Mouse (Mus musculus) 416B (cell line): ENCODE measurements around the gene Lrsam1.
A peak's percentile ranks its signal among the peaks of the same experiment; 100 is the strongest.

ENCODE experiments used
- DNase-seq: peaks from one replicate; pipeline ENCODE4 v3.0.0; 2011; ENCODE audit warnings: low read depth

Lrsam1 gene

DNA sequence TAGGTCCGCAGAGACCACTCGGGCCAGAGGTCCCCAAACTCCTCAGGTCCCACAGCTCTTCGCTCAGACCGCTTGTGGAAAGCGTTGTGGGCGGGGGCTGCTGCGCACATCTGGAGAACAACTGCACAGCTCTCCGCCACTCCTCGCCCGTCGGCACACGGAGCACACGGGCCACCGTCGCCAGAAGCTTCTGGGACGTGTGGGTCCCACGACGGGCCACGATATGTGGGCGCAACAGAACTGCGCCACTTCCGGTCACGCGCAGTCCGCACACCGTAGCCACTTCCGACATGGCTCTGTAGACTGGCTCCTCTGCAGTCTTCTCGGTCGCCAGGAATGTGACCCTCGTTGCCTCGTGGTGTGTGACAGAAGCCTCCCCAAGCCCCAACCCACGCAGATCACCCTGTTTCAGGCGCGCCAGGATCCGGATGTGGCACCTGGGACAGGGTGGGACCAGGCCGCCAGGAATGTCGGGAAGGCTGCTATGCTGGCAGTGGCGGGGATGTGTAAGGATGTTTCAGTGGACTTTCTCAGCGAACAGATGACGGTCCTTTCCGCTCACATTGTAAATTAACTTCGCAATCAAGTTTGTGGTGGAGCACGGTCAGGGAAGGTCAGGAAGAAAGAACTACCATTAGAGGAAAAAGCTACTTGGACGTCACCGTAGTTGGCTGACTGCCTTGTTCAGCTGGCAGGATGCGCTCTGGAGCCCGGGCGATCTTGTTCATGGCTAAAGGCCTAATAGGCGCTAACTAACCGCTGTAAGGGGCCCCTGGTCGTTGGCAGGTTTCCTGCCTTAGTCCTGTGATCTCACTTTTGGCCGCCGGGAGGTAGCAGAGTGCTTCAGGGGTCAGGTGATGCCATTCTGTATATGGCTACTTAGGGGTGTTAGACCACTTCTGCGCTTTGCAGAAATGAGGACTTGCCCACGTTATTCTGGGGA is 5.5 kb upstream of the Lrsam1 start:
- DNase-seq = peak; percentile 94

DNA sequence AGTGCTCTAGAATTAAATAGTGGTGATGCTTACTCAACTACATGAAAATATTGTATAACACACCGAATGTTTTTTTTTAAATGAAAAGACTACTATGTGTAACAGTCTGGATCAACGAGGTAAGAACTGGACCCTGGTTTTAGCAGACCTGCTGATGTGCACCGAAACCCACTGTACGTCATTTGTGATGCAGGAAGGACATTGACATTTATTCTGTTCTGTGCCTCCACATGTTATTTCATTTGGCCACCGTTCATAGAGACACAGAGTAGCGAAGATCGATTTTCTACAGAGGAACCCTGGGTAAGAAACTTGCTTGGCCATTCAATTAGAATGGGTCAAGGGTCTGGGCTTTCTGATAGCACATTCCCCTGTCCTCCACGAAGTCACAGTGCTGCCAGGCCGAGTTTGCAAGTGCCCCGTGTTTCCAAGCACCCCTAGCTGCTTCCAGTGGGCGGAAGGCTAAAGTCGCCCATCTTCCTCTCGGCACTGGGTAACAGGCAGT is 4.8 kb upstream of the Lrsam1 start:
- DNase-seq = no peak

DNA sequence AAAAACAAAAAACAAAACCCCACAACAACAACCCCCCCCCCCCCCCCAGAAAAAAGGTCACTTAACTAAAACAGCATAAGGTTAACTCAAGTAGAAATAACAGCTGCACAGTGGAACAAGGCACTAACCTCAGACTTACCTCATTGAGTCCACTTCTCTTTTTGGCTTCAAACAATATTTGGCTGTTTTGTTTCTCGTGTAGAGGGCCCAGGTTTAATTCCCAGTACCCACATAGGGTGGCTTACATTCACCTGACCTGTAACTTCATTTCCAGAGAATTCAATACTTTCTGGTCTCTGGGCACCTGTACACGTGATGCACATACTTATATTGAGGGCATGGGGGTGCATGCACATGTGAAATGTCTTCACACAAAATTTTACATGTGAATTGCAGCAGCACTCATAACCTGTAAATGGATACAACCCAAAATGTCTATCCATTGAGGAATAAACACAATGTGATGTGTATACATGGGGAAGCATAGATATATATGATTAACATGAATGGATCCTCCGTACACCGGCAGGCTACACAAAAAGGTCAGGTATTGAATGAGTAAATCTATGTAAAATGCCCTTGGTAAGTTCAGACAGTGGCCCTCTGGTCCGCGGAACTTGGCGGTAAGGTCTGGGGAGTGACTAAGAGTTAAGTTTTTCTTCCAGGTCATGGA is 4.2 kb upstream of the Lrsam1 start:
- peak; percentile 76 for DNase-seq

DNA sequence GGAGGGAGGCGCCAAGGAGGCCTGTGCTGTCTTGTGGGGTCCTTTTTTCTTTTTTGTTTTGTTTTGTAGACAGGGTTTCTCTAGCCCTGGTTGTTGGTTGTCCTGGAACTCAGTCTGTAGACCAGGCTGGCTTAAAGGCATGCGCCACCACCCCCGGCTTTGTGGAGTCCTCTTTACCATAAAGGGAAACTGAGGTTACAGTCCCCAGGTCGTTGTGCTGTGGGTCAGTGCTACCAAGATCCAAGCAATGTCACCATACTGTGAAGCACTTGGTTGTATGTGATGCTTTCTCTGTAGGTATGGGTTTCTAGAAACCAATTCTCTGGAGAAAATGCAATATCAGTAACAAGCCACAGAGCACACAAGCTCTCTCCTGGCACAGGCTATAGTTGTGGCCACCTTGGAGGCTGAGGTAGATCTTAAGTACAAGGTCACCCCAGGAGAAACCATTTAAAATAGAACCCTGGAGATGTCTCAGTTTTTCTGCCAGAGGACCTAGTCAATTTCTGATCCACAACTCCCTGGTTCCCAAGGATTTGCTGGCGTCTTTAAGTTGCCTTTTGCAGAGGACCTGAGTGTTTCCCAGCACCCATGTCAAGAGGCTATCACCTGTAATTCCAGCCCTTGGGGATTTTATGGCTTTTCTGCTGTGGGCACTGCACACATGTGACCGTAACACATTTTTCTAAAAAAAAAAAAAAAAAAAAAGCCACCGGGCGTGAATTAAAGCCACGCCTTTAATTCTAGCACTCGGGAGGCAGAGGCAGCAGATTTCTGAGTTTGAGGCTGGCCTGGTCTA is 3.4 kb upstream of the Lrsam1 start:
- peak; percentile 51 for DNase-seq

DNA sequence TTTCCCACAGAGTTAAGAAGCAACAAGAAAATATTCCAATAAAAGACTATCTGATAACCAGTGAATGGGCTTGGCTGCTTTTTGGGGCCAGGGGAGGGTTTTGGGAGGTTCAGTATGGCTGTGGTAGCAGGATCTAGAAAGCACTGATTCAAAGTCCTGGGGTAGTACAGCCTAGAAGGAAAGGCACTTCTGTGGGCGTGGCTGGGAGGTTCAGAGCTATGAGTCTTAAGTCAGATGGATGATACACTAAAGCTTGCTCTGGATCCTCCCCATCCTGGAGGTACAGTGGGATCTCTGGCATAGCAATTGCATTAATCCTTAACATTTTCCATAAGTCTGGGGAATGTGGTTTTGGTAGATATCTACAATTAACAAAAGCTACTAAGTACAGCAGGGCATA is 2.6 kb upstream of the Lrsam1 start:
- peak; percentile 46 for DNase-seq

DNA sequence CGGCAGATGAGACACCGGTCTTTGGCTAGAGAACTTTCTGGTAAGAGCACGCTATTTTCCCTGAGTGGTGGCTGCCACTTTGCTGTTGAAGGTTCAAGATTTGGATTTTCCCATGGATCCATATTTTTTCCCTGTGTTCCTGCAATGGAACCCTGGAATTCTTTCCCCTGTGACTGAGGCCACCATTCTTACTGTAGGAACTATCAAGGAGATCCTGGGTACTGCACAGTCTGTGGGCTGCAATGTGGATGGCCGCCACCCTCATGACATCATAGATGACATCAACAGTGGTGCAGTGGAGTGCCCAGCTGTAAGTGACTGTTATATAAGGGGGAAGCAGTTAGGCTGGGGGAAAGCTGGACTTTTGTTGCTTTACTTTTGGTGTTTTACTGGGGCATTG is 2.1 kb upstream of the Lrsam1 start:
- peak; percentile 46 for DNase-seq

DNA sequence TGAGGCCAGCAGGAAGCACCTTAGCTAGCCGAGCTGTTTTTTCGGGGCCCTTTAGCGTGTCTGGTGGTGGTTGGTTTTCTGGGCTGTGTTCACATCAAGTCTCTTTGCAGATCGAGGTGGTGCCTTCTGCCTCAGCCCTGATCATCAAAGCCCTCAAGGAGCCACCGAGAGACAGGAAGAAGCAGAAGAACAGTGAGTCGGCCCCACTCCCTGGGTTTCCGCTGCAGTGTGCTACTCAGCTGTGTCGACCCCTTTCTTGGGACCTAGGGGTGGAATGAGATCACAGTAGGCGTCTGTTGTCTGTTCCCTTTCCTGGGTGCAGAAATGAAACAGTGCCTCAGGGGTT is 1.4 kb upstream of the Lrsam1 start:
- no peak for DNase-seq

DNA sequence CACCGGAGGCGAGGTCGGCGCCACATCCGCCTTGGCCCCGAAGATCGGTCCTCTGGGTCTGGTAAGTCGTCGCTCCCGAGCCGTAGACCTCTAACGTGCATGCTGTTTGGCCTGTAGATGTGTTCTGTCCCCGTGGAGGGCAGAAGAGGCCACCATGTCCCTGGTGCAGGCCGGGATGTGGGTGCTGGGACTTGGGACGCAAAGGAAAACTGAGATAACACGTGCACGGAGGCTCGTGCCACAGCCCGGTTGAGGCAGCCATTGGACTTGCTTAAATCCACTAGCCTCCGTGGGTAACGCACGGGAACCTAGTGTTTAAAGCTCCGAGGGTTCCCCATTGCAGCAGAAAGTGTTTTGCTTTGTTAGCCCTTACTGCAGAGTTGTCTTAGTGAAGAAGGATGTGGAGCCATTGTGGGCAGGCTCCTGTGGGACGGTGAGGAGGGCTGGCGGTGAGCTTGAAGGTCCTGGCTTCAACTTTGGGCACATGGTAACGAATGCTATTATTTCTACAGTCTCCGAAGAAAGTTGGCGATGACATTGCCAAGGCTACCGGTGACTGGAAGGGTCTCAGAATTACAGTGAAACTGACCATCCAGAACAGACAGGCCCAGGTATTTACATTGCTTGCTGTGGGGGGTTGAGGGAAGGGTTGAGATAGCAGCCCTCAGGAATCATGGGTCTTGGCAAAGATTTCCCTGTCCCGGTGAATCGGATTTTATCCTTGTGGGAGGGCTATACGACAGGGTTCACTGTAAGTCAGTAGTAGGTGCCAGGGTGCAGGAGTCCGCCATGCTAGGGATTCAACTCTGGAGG is 854 bp upstream of the Lrsam1 start:
- peak; percentile 60 for DNase-seq

DNA sequence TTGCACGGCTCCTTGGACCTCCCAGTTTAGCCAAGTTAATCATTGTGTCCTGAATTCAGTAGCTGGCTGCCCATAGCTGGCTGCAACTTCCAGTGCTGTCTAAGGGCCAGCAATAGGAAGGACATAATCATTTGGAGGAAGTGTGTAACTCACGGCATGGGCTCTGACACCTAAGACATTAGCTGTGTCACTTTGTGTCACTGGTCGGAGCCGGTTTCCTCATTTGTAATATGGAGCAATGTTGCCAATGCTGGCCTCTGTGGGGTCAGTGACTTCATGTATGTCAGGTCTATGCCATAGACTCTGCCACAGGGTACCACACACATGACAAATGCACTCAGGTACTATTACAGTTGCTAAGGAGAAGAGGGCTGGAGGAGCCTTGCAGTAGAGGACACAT is 1.1 kb downstream of the Lrsam1 start:
- peak; percentile 63 for DNase-seq

DNA sequence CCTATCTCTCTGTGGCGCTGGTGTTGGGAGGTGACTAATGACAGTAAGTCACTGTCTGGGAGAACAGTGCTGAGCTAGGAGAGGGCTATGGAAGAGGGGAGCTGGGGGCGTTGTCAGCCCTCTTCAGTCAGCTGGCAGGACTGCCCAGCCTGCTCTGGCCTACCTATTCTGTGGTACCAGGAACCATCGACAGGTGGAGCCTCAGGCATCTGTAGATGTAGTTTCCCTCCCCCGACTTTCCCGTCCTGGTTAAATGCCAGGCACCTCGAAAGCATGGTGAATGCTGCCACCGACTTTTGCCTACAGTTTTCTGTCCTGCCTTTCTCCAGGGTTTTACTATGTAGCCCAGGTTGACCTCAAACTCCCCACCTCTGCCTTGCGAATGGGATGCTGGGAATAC is 4.1 kb downstream of the Lrsam1 start:
- DNase-seq = no peak

DNA sequence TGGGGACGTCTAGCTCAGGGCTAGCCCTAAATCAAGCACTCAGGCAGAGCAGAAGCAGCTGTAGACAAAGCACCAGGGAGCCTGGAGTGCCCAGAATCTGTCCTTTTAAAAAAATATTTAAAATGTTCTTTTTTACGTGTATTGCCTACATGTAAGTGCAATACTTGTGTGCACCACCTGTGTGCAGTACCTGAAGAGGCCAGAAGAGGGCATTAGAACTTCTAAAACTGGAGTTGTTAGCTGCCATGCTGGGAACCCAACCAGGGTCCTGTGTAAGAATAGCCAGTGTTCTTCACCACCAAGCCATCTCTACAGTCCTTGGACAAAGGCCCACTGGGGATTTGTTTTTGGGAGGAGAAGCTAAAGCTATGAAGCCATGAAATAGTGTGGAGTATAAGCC is 6.8 kb downstream of the Lrsam1 start:
- no peak for DNase-seq

DNA sequence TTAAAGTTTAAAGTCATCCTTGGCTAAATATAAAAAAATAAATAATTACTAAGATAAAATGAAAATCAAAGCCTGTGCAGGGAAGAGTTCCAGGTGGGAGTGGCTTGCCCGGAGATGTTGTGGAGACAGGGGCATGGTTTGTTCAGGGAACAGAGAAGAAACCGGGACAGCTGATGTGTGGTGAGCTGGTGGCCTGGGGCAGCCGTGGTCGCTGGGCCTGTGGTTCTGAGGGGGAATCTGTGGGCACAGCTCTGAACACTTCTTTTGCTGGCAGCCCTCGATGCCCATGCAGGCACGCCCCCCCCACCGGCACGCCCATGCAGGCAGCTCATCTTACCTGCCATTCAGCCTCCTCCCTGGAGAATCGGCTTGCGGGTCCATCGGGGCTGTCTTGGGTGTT is 14.0 kb downstream of the Lrsam1 start:
- DNase-seq = no peak

DNA sequence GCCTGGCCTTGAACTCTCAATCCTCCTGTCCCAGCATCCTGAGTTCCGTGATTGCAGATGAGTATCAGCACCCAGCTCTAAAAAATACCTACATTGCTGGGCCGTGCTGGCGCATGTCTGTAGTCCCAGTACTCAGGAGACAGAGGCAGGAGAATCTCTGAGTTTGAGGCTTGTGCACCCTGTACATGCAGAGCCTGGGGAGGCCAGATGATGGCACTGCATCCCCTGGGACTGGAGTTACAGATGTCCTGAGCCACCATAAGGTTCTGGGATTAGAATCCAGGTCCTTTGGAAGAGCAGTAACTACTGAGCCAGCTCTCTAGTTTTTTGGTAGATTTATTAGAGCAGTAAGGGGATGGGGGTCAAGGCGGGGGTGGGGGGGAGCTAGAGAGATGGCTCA is 20.9 kb downstream of the Lrsam1 start:
- DNase-seq = no peak

DNA sequence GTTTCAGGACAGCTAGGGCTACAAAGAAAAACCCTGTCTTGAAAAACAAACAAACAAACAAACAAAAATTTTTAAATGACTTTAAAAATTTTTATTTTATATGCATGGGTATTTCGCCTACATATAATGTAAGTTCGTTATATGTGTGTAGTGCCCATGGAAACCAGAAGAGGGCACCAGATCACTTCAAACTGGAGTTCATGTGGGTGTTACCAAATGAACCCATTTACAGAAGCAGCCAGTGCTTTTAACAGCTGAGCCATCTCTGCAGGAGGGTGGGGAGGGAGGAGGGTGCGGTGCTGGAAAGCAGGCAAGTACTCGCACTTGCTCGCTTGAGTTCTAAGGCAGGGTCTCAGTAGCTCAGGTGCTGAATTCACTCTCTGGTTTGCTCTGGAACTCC is 22.0 kb downstream of the Lrsam1 start:
- DNase-seq = peak; percentile 91

DNA sequence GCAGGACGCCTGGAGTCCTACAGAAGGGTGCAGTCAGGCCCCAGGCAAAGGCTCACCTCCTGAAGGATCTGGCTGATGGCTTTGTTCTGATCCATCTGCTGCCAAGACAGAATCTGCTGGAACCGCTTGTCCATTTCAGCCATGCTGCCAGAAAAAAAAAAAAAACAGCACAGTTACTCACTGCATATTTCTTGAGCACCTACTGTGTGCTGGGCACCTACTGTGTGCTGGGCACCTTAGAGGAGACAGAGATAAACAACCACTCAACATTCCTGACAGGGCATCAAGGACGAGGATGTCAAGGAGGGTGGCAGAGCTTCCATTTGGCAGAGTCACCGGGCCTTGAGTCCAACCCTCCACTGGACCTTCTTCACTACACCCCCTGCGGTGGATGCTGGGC is 22.7 kb downstream of the Lrsam1 start:
- DNase-seq = no peak

DNA sequence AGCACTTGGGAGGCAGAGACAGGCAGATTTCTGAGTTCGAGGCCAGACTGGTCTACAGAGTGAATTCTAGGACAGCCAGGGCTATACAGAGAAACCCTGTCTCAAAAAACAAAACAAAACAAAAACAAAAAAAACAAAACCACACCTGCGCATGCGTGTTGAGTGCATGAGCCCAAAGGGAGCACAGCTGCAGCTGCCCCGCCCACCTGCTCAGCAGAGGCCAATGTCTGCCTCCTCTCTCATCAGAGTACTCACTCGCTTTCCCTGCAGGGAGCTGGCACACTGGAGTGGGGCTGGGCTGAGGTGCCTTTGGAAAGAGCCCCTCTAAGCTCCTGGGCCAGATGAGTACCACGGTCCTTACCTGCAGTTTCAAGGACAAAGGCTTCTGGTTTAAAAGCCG is 29.7 kb downstream of the Lrsam1 start:
- DNase-seq = peak; percentile 68

DNA sequence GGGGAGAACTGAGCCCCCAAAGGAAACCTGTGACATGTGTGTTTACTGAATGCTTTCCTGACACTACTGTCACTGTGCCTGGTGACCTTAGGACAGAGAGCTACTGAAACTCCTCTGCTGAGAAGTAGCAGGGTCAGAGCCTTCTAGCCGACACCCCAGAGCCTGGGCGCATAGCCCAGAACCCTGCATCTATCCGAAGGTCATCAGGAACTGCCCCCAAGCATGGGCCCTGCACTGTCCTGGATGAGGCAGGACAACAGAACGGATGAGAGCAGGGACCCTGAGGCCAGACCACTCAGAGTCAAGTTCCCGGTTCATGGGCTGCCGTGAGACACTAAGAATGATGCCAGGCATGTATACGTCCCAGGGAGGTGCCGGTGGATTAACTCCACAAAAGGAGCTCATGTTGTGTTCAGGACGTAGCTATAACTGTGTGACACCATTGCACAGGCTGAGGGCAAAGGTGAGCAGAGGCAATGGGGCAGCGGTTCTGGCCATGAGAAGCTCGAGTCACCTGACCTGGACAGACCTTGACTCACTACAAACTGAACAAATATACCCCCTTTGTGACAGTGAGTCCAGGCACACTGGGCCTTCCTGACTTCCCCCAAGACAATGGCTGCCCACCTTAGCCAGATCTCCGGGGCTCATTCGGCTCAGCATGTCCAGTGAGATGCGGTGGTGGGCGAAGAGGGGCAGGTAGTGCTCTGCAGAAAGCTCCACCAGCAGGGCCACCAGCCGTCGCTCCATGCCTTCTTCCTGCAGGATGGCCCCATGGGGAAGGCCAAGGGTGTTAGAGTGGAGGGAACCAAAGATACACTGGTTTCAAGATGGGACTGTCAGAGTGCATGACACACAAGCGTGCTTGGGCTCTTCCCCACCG is 32.2 kb downstream of the Lrsam1 start:
- DNase-seq = no peak

DNA sequence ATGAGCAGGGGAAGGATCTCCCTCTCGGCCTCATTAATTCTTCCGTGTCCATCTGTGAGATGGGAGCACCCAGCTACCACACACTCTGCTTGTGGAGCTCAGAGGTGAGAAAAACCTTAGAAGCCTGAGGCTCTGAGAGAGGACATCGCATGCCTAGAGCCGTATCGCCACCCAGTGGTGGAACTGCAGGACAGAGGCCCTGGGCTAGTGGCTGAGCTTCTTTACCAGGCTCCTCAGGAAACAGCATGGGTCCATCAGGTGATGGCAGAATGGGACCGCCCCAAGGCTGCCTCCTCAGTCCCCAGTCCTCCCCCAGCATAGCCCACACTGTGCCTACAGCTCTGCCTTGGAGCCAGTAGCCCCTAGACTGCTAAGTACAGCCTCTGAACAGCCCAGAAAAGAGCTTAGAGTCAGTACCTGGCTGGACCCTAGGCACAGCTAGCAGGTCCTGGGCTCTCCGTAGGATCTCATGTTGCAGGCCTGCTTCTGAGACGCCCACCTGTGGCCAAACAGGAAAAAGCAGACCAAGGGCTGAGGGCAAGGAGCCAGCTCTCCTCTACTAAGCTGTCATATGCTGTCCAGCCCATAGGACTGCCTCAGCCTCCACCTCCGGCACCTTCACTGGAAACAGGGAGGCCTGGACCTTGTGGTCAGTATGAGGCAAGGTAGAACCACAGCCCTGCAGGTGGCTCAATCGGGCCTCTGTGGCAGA is 33.0 kb downstream of the Lrsam1 start:
- DNase-seq = peak; percentile 81

DNA sequence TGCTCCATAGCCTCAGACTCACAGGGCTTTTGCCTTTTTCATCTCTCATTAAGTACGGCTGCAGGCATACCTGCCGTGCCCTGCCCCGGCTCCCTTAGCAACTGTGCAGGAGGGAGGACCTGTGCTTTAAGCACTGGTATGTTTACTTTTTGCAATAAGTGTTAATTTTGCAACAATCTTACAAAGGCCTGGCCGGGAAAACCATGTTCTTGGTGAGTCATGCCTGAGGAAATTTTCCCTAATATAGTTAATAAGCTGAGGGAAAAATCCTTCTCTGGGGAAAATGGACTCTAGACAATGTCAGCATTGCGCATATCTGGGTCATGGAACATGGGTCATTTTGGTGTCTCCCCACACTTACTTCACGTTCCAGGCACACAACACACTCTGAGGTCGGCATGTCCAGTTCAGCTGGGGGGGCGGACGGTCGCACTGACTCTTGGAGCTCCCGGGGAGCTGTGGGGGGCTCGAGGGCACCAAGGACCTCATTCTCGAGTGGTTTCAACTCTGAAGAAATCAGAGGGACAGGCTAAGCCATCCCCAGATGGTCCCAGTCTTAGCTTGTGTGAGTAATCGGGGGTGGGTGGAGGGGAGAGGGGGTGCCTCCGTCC is 33.7 kb downstream of the Lrsam1 start:
- DNase-seq = no peak
